Mouse (Mus musculus) thymus, adult 2 months (tissue): ENCODE data around the gene Bach1. TPM values are rescaled to one million over a fixed set of nuclear protein-coding genes. Genes with fewer than 3 reads are reported as not detected.

Experiments
- DNase-seq: peaks from one replicate; pipeline ENCODE4 v3.0.0; 2021
- H3K27ac ChIP-seq: fragments of 200-500 bp; 2 replicates; pipeline ENCODE4 v1.5.1; 2012; ENCODE audit warnings: low read length, control low read depth; ENCODE audit not compliant: control insufficient read depth, insufficient read depth
- H3K27me3 ChIP-seq: fragments of 200-500 bp; 2 replicates; pipeline ENCODE4 v1.6.1; 2012; ENCODE audit warnings: mild to moderate bottlenecking, low read length, moderate library complexity, mixed read lengths; ENCODE audit not compliant: control insufficient read depth, insufficient read depth
- H3K36me3 ChIP-seq: fragments of 200-500 bp; 2 replicates; pipeline ENCODE4 v1.6.1; 2012; ENCODE audit warnings: mild to moderate bottlenecking, low read length, moderate library complexity; ENCODE audit not compliant: control insufficient read depth, insufficient read depth
- H3K4me1 ChIP-seq: fragments of 200-500 bp; replicated peaks from 2 replicates; pipeline ENCODE4 v1.6.1; 2012; ENCODE audit warnings: low read length; ENCODE audit not compliant: control insufficient read depth, insufficient read depth
- H3K4me3 ChIP-seq: fragments of 200-500 bp; 2 replicates; pipeline ENCODE4 v1.5.1; 2012; ENCODE audit warnings: mild to moderate bottlenecking, low read length, control low read depth, moderate library complexity; ENCODE audit not compliant: control insufficient read depth, insufficient read depth
- CTCF ChIP-seq: fragments of 200-500 bp; IDR thresholded peaks from 2 replicates; pipeline ENCODE4 v1.5.1; 2012; ENCODE audit warnings: mild to moderate bottlenecking, control low read depth, low read length, moderate library complexity, borderline replicate concordance; ENCODE audit not compliant: control insufficient read depth, poor library complexity, insufficient read depth; ENCODE audit errors: extremely low read depth
- POLR2A ChIP-seq: fragments of 200-500 bp; IDR thresholded peaks from 2 replicates; pipeline ENCODE4 v1.6.1; 2012; ENCODE audit warnings: mild to moderate bottlenecking, low read length, control low read depth, moderate library complexity; ENCODE audit not compliant: control insufficient read depth, poor library complexity, insufficient read depth; ENCODE audit errors: extremely low read depth
- WGBS: fragments of 180-500 bp; shearing (Covaris S2); methylation state at CpG from one replicate; pipeline ENCODE4 v1.1.7; 2018; 5-methylcytosine and 5-hydroxymethylcytosine counted together
- polyA plus RNA-seq: library from polyadenylated mRNA; depleted of rRNA; stranded (reverse); fragments of >200 nt; gene quantifications from 2 replicates; pipeline ENCODE4 v1.2.3, GENCODE M21; 2012

The Bach1 gene
- polyA plus RNA-seq, 1 experiment: 40.2 TPM

- H3K4me3 ChIP-seq: no peak overlapping the region
- 85% methylated on average over 9 of the region's 9 CpGs for WGBS
- H3K27ac ChIP-seq: no peak overlapping the region
- H3K36me3 ChIP-seq: no peaks in the 10 kb centered on the region
- H3K27me3 ChIP-seq: no peaks in the 10 kb centered on the region
- no peak for DNase-seq
- TF ChIP-seq POLR2A: no peak
- no peak for TF ChIP-seq CTCF
- H3K4me1 ChIP-seq: peaks cover 21% of the 10 kb centered on the region
These were observed 42.4 kb downstream of the Bach1 start for GRCm38 (mm10) chr16:87741034-87741715.

GRCm38 (mm10) chr16:87743661-87744060 lies 44.9 kb downstream of the Bach1 start:
- H3K36me3 ChIP-seq: no peaks in the 10 kb centered on the region
- no peak for DNase-seq
- no peaks in the 10 kb centered on the region for H3K27me3 ChIP-seq
- H3K4me3 ChIP-seq: no peak overlapping the region
- H3K27ac ChIP-seq: no peak overlapping the region
- peaks cover 12% of the 10 kb centered on the region for H3K4me1 ChIP-seq
- TF ChIP-seq POLR2A (no peak), CTCF (no peak)
- 96% methylated on average over 3 of the region's 3 CpGs for WGBS

- TF ChIP-seq POLR2A: no peak
- TF ChIP-seq CTCF: no peak
- no peak for DNase-seq
- Histone ChIP-seq H3K4me3 (no peak overlapping the region), H3K4me1 (peaks cover 7% of the 10 kb centered on the region), H3K36me3 (no peaks in the 10 kb centered on the region), H3K27ac (no peak overlapping the region), H3K27me3 (no peaks in the 10 kb centered on the region)
- WGBS: 97% methylated on average over 2 of the region's 2 CpGs
These were observed 45.6 kb downstream of the Bach1 start for GRCm38 (mm10) chr16:87744338-87744737.

DNA sequence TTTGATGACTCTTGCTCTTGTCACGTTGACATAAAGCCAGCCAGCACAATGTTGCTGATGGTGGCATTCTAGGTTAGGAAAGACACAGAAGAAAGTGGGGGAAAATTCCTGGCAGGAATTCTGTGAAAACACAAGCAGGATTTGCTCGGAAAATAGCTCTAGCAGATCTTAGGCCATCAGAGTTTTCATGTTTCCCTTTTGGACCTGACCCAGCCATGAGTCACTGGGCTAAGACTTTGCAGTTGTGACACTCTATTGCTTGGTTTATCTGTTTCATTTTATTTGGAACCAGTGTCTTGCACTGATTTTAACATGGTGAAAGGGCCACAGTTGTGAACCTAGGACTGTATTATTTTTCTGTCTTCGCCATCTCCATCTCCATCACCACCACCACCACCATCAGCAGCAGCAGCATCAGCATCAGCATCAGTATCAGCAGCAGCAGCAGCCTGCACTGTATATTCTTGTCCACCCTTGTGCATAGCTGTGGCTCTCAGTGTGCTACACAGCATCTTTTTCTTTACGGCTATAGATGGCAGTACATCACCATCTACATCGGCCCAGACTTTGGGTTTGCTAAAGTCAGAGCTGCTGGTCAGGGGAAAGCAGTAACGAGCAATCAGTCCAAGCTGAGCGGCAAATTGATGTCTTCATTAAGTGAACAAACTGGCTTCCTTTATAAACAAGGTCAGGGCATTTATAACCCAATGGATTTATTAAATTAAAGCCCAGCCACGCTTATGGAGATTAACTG lies 46.6 kb downstream of the Bach1 start:
- Histone ChIP-seq H3K4me3 (no peak overlapping the region), H3K27ac (no peak overlapping the region), H3K27me3 (no peaks in the 10 kb centered on the region), H3K4me1 (peaks cover 7% of the 10 kb centered on the region), H3K36me3 (no peaks in the 10 kb centered on the region)
- no peak for DNase-seq
- TF ChIP-seq POLR2A (no peak), CTCF (no peak)
- WGBS: 93% methylated on average over 8 of the region's 8 CpGs

DNA sequence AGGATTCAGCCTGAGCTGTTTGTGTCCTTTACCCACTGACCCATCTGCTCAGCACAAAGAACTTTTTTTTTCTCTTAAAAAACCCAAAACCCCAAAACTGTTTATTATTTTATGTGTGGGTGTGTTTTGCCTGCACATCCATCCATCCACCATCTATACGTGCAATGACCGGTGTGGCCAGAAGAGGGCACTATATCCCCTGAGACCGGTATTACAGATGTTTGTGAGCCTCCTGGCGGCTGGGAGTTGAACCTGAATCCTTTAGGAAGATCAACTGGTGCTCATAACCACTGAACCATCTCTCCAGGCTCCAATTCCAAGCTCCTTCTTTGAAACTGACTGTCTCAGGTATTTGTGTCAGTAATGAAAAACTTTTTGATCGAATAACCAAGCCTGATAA lies 48.0 kb downstream of the Bach1 start:
- H3K36me3 ChIP-seq: no peaks in the 10 kb centered on the region
- peaks cover 10% of the 10 kb centered on the region for H3K4me1 ChIP-seq
- DNase-seq: peak; percentile 88
- no peaks in the 10 kb centered on the region for H3K27me3 ChIP-seq
- no peak overlapping the region for H3K27ac ChIP-seq
- no peak overlapping the region for H3K4me3 ChIP-seq
- TF ChIP-seq POLR2A: no peak
- no peak for TF ChIP-seq CTCF
- 18% methylated on average over 5 of the region's 5 CpGs for WGBS

- WGBS: 59% methylated on average over 13 of the region's 13 CpGs
- no peaks in the 10 kb centered on the region for H3K27me3 ChIP-seq
- no peak for TF ChIP-seq CTCF
- TF ChIP-seq POLR2A: no peak
- peak; percentile 44 for DNase-seq
- no peak overlapping the region for H3K27ac ChIP-seq
- no peak overlapping the region for H3K4me3 ChIP-seq
- H3K36me3 ChIP-seq: no peaks in the 10 kb centered on the region
- peaks cover 15% of the 10 kb centered on the region for H3K4me1 ChIP-seq
These were observed 52.5 kb downstream of the Bach1 start for GRCm38 (mm10) chr16:87751243-87751642.
